In the genomic region with DNA sequence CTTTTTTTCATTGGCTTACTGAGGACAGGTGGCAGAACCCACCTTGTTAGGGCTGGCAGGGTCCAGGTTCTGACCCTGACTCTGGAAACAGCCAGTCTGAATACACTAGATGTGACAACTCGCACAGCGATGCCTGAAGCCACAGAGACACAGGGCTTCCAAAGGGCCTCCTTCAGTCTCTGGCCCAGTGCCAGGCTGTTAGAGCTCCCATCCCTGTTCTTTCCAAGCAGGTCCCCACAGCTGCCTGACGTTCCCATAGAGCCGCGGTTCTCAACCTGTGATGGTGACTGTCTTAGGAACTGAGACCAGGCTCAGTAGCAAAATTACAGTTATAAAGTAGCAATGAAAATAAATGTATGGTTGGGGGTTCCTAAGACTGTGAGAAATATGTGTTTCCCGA, we compare ENCODE assay signal across 11 mouse cellular contexts.
A peak's percentile ranks its signal among the peaks of the same experiment; 100 is the strongest.
DNase-seq lines count a peak whose midpoint lies in the region; ATAC-seq and TF ChIP-seq lines count a peak whose summit lies in the region.
"Had no signal": no experiment of that assay in that cellular context is flagged by ENCODE, and none has a peak within 500 bp of the region (broad histone marks: within the 10 kb centered on the region; RNA-seq: fewer than 3 reads in every experiment).

No protein-coding gene starts in this region.

- no peak for TF ChIP-seq CTCF in gastrocnemius, adult 2 months (IDR thresholded peaks at IDR 0.05)

- DNase-seq in gastrocnemius, adult 2 months = peak; percentile 40
- no peak for DNase-seq in gastrocnemius, adult 8-10 months (ENCODE audit: low spot score in 2 of 2)
- peak; percentile 28 for DNase-seq in liver, embryonic 11.5 days (ENCODE audit: low spot score)
- peak; percentile 78 for DNase-seq in embryonic facial prominence, embryonic 14.5 days (ENCODE audit: low spot score)
- peak; percentile 54 to 64 for DNase-seq in kidney, postnatal 25 days
- DNase-seq in right cerebral cortex, postnatal 14 days = no peak
- no peak for DNase-seq in left cerebral cortex, postnatal 36 days (ENCODE audit: low spot score in 2 of 2)
- DNase-seq: cerebellum, adult 8-10 months; left cerebral cortex, postnatal 4 days had no signal

- no peaks in the 10 kb centered on the region for H3K9me3 ChIP-seq in liver, embryonic 11.5 days (ENCODE audit: control insufficient read depth, low read length)
- H3K9me3 ChIP-seq in liver, embryonic 12.5 days (replicated peaks) = no peaks in the 10 kb centered on the region
- no peaks in the 10 kb centered on the region for H3K9me3 ChIP-seq in embryonic facial prominence, embryonic 14.5 days (ENCODE audit: control insufficient read depth, low read length)

- no peaks in the 10 kb centered on the region for H3K27me3 ChIP-seq in liver, embryonic 11.5 days (replicated peaks; ENCODE audit: control insufficient read depth, insufficient read depth, low read length)
- no peaks in the 10 kb centered on the region for H3K27me3 ChIP-seq in liver, embryonic 12.5 days (replicated peaks)
- H3K27me3 ChIP-seq in embryonic facial prominence, embryonic 14.5 days (replicated peaks; ENCODE audit: control insufficient read depth, insufficient read depth, low read length) = no peaks in the 10 kb centered on the region

- H3K36me3 ChIP-seq in liver, embryonic 11.5 days (ENCODE audit: control insufficient read depth, insufficient read depth, low read length) = no peaks in the 10 kb centered on the region
- no peaks in the 10 kb centered on the region for H3K36me3 ChIP-seq in liver, embryonic 12.5 days
- H3K36me3 ChIP-seq in embryonic facial prominence, embryonic 14.5 days (ENCODE audit: control insufficient read depth, insufficient read depth, low read length) = no peaks in the 10 kb centered on the region

- H3K4me1 ChIP-seq in liver, embryonic 11.5 days (replicated peaks; ENCODE audit: control insufficient read depth, insufficient read depth, low read length) = no peaks in the 10 kb centered on the region; the same call in 1 of the 2 replicates
- no peaks in the 10 kb centered on the region for H3K4me1 ChIP-seq in liver, embryonic 12.5 days
- H3K4me1 ChIP-seq in embryonic facial prominence, embryonic 14.5 days (ENCODE audit: control insufficient read depth, insufficient read depth, low read length) = peaks cover 3% of the 10 kb centered on the region; the same call in 1 of the 2 replicates

- peak overlapping the region; percentile 20; the same call in 1 of the 2 replicates for H3K27ac ChIP-seq in gastrocnemius, adult 2 months
- no peak overlapping the region for H3K27ac ChIP-seq in liver, embryonic 11.5 days (ENCODE audit: low read depth, low read length)
- no peak overlapping the region for H3K27ac ChIP-seq in liver, embryonic 12.5 days
- H3K27ac ChIP-seq in embryonic facial prominence, embryonic 14.5 days (replicated peaks; ENCODE audit: low read depth, low read length) = 0 out of 2 replicates have a peak overlapping the region, but pooled peaks have one; percentile 5

- H3K4me2 ChIP-seq in liver, embryonic 11.5 days = no peak overlapping the region
- no peak overlapping the region for H3K4me2 ChIP-seq in liver, embryonic 12.5 days
- H3K4me2 ChIP-seq in embryonic facial prominence, embryonic 14.5 days (ENCODE audit: low read depth, low read length) = no peak overlapping the region

- H3K4me3 ChIP-seq in gastrocnemius, adult 2 months = no peak overlapping the region
- H3K4me3 ChIP-seq in liver, embryonic 11.5 days (ENCODE audit: low read depth, low read length) = no peak overlapping the region
- no peak overlapping the region for H3K4me3 ChIP-seq in liver, embryonic 12.5 days
- H3K4me3 ChIP-seq in embryonic facial prominence, embryonic 14.5 days (ENCODE audit: low read depth, low read length) = no peak overlapping the region

- intact Hi-C loops in gastrocnemius, adult 2 months (cut with DNase I) = no loop called here
- intact Hi-C loops in left cerebral cortex, postnatal 36 days (cut with DNase I) = no loop called here

- WGBS in liver, embryonic 11.5 days = 82% methylated on average over 6 of the region's 6 CpGs
- 82% methylated on average over 6 of the region's 6 CpGs for WGBS in liver, embryonic 12.5 days (ENCODE audit: insufficient replicate concordance)
- WGBS in embryonic facial prominence, embryonic 14.5 days = 50% methylated on average over 6 of the region's 6 CpGs

- H3K9ac ChIP-seq in liver, embryonic 11.5 days (ENCODE audit: low read depth, low read length) = no peak overlapping the region
- H3K9ac ChIP-seq in liver, embryonic 12.5 days = no peak overlapping the region
- H3K9ac ChIP-seq in embryonic facial prominence, embryonic 14.5 days (ENCODE audit: low read depth, low read length) = no peak overlapping the region

- ATAC-seq in liver, embryonic 11.5 days (replicated peaks; ENCODE audit: low FRiP score) = no peak
- ATAC-seq in liver, embryonic 12.5 days = no peak
- no peak for ATAC-seq in embryonic facial prominence, embryonic 14.5 days (ENCODE audit: low read depth)
- ATAC-seq: CD4-positive, CD25-positive, alpha-beta regulatory T cell, adult 4 months had no signal

Comparison
In these comparisons a context has a peak if more than half of its experiments do, and no peak if none do; other contexts are left out.
1. DNase-seq: peak in gastrocnemius, adult 2 months (single experiment), liver, embryonic 11.5 days (single experiment), embryonic facial prominence, embryonic 14.5 days (single experiment) and kidney, postnatal 25 days (2 of 2); none in gastrocnemius, adult 8-10 months (0 of 2), right cerebral cortex, postnatal 14 days (single experiment) and left cerebral cortex, postnatal 36 days (0 of 2).
2. H3K27ac ChIP-seq: peak in gastrocnemius, adult 2 months (single experiment) and embryonic facial prominence, embryonic 14.5 days (single experiment); none in liver, embryonic 11.5 days (single experiment) and liver, embryonic 12.5 days (single experiment).